Mouse (Mus musculus): ENCODE data around the gene Map4k5. TPM values are rescaled to one million over a fixed set of nuclear protein-coding genes. Genes with fewer than 3 reads are reported as not detected.

The Map4k5 gene
- total RNA-seq, 4 experiments from 2014 or later = 19.7 to 22.9 (median 22.4) TPM

GRCm38 (mm10) chr12:69887776-69888175 is 5.2 kb downstream of the Map4k5 start:
- DNase-seq (ENCODE audit: low spot score in 2 of 2) = no peak

- no peak for DNase-seq (ENCODE audit: low spot score in 2 of 2)
Observed at GRCm38 (mm10) chr12:69885170-69885923, 7.7 kb downstream of the Map4k5 start.

GRCm38 (mm10) chr12:69884053-69884452 is 8.9 kb downstream of the Map4k5 start:
- DNase-seq (ENCODE audit: low spot score in 2 of 2) = no peak

- DNase-seq (ENCODE audit: low spot score in 2 of 2) = no peak
Observed at GRCm38 (mm10) chr12:69881198-69881905, 11.6 kb downstream of the Map4k5 start.

GRCm38 (mm10) chr12:69879739-69880138 is 13.3 kb downstream of the Map4k5 start:
- no peak for DNase-seq (ENCODE audit: low spot score in 2 of 2)

- DNase-seq (ENCODE audit: low spot score in 2 of 2) = no peak
Observed at GRCm38 (mm10) chr12:69879172-69879665, 13.8 kb downstream of the Map4k5 start.

GRCm38 (mm10) chr12:69877842-69878363 is 15.1 kb downstream of the Map4k5 start:
- DNase-seq (ENCODE audit: low spot score in 2 of 2) = no peak

- no peak for DNase-seq (ENCODE audit: low spot score in 2 of 2)
Observed at GRCm38 (mm10) chr12:69871632-69872031, 21.4 kb downstream of the Map4k5 start.

- no peak for DNase-seq (ENCODE audit: low spot score in 2 of 2)
Observed at GRCm38 (mm10) chr12:69867338-69867737, 25.7 kb downstream of the Map4k5 start.

- no peak for DNase-seq (ENCODE audit: low spot score in 2 of 2)
Observed at GRCm38 (mm10) chr12:69864164-69864692, 28.8 kb downstream of the Map4k5 start.

- DNase-seq (ENCODE audit: low spot score in 2 of 2) = no peak
Observed at GRCm38 (mm10) chr12:69863505-69863904, 29.5 kb downstream of the Map4k5 start.

GRCm38 (mm10) chr12:69858847-69859246 is 34.2 kb downstream of the Map4k5 start:
- no peak for DNase-seq (ENCODE audit: low spot score in 2 of 2)

- DNase-seq (ENCODE audit: low spot score in 2 of 2) = no peak
Observed at GRCm38 (mm10) chr12:69857597-69857996, 35.4 kb downstream of the Map4k5 start.

- no peak for DNase-seq (ENCODE audit: low spot score in 2 of 2)
Observed at GRCm38 (mm10) chr12:69856398-69856797, 36.6 kb downstream of the Map4k5 start.

- no peak for DNase-seq (ENCODE audit: low spot score in 2 of 2)
Observed at GRCm38 (mm10) chr12:69855641-69856300, 37.2 kb downstream of the Map4k5 start.

GRCm38 (mm10) chr12:69853942-69854341 is 39.1 kb downstream of the Map4k5 start:
- no peak for DNase-seq (ENCODE audit: low spot score in 2 of 2)

GRCm38 (mm10) chr12:69853387-69853786 is 39.6 kb downstream of the Map4k5 start:
- no peak for DNase-seq (ENCODE audit: low spot score in 2 of 2)

- no peak for DNase-seq (ENCODE audit: low spot score in 2 of 2)
Observed at GRCm38 (mm10) chr12:69852288-69852687, 40.7 kb downstream of the Map4k5 start.

- no peak for DNase-seq (ENCODE audit: low spot score in 2 of 2)
Observed at GRCm38 (mm10) chr12:69848083-69848878, 44.7 kb downstream of the Map4k5 start.

- no peak for DNase-seq (ENCODE audit: low spot score in 2 of 2)
Observed at GRCm38 (mm10) chr12:69846499-69846898, 46.5 kb downstream of the Map4k5 start.

GRCm38 (mm10) chr12:69845722-69846121 is 47.3 kb downstream of the Map4k5 start:
- DNase-seq (ENCODE audit: low spot score in 2 of 2) = no peak
